Mouse (Mus musculus) heart, postnatal 4 days (tissue): ENCODE results near the gene Ddrgk1. TPM values are rescaled to one million over a fixed set of nuclear protein-coding genes. Genes with fewer than 3 reads are reported as not detected.

Experiments used
- DNase-seq: peaks from one replicate; pipeline ENCODE4 v3.0.0; 2021
- total RNA-seq, 2 experiments: library from RNA; stranded (reverse); gene quantifications; 2 replicates each; pipeline ENCODE4 v1.2.3; 2021

Gene Ddrgk1
- 10 to 100 TPM; 57.7 to 58.9 TPM for total RNA-seq

GRCm38 (mm10) chr2:130664102-130664701, at the start of gene Ddrgk1:
Ddrgk1 (minus strand) TSS chr2:130664659.
- peak; percentile 93 for DNase-seq

GRCm38 (mm10) chr2:130707057-130707456, 42.6 kb upstream of the Ddrgk1 start:
- DNase-seq, result no peak

- no peak for DNase-seq
Observed at GRCm38 (mm10) chr2:130706602-130707001, 42.1 kb upstream of the Ddrgk1 start.

GRCm38 (mm10) chr2:130705178-130705577, 40.7 kb upstream of the Ddrgk1 start:
- no peak for DNase-seq

- peak; percentile 12 for DNase-seq
Observed at GRCm38 (mm10) chr2:130704040-130705001, 39.9 kb upstream of the Ddrgk1 start.

- no peak for DNase-seq
Observed at GRCm38 (mm10) chr2:130697821-130698266, 33.4 kb upstream of the Ddrgk1 start.

- peak; percentile 62 for DNase-seq
Observed at GRCm38 (mm10) chr2:130697153-130697810, 32.8 kb upstream of the Ddrgk1 start, which contains the start of gene Slc4a11. Slc4a11 (minus strand) TSS chr2:130697519.

- DNase-seq, result no peak
Observed at GRCm38 (mm10) chr2:130696700-130697152, 32.3 kb upstream of the Ddrgk1 start.

- DNase-seq, result no peak
Observed at GRCm38 (mm10) chr2:130693563-130693962, 29.1 kb upstream of the Ddrgk1 start.

- DNase-seq, result no peak
Observed at GRCm38 (mm10) chr2:130689011-130689410, 24.6 kb upstream of the Ddrgk1 start.

GRCm38 (mm10) chr2:130685426-130685825, 21.0 kb upstream of the Ddrgk1 start:
- DNase-seq, result no peak

GRCm38 (mm10) chr2:130681531-130681930, 17.1 kb upstream of the Ddrgk1 start:
- no peak for DNase-seq

- no peak for DNase-seq
Observed at GRCm38 (mm10) chr2:130679899-130680298, 15.4 kb upstream of the Ddrgk1 start.

- DNase-seq, result no peak
Observed at GRCm38 (mm10) chr2:130679154-130679553, 14.7 kb upstream of the Ddrgk1 start.

- no peak for DNase-seq
Observed at GRCm38 (mm10) chr2:130677211-130677610, 12.8 kb upstream of the Ddrgk1 start.

- peak; percentile 85 for DNase-seq
Observed at GRCm38 (mm10) chr2:130667559-130667958, 3.1 kb upstream of the Ddrgk1 start, which contains the start of gene Itpa. Itpa (plus strand) TSS chr2:130667610.

- no peak for DNase-seq
Observed at GRCm38 (mm10) chr2:130663342-130663741, 1.1 kb downstream of the Ddrgk1 start.

- DNase-seq, result no peak
Observed at GRCm38 (mm10) chr2:130658530-130658929, 5.9 kb downstream of the Ddrgk1 start.

- DNase-seq, result no peak
Observed at GRCm38 (mm10) chr2:130657541-130657940, 6.9 kb downstream of the Ddrgk1 start.

GRCm38 (mm10) chr2:130656536-130656935, 7.9 kb downstream of the Ddrgk1 start:
- no peak for DNase-seq

GRCm38 (mm10) chr2:130655660-130656339, 8.7 kb downstream of the Ddrgk1 start:
- DNase-seq, result no peak

- DNase-seq, result no peak
Observed at GRCm38 (mm10) chr2:130653760-130654159, 10.7 kb downstream of the Ddrgk1 start.
